Mouse (Mus musculus) cerebellum, postnatal 10 days (tissue): Measurements from ENCODE around the gene Wdr90.
A peak's percentile ranks its signal among the peaks of the same experiment; 100 is the strongest.

Experiments
- DNase-seq, 2 experiments: peaks; one replicate each; pipeline ENCODE4 v3.0.0; 2021; ENCODE audit warnings: mixed read lengths in 2 of 2

The Wdr90 gene

DNA sequence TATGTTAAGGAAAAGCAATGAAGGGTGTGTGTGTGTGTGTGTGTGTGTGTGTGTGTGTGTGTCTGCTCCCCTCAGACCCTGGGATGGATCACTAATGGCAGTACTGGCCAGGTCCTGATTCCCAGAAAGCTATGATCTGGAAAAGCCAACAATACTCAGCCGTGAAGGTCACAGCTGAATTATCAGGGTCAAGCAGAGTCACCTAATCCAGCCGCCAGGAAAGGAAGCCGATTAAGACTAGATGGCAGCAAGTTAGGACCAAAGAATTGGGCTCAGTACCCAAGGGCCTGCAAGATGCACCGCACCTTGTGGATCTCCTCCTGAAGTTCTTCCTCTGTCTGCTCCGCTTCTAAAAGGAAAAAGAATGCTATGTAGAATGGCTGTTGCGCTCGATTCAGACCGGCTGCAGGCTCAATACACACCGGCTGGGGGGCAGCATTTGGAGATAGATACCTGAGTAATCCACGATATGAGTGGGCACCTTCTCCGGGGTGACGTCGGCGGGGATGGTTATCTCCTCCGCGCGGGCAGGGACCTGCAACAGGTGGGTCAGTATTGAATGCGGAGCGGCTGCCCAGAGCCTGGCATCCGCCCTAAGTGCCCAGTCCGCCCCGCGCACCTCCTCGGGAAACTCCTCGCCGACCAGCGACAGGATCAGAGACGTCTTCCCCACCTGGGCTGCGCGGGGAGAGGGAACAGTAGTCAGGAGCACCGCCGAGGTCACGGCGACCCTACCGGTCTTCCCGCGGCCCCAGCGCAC, 17.5 kb downstream of the Wdr90 start:
- DNase-seq, result peak; percentile 51 to 72

DNA sequence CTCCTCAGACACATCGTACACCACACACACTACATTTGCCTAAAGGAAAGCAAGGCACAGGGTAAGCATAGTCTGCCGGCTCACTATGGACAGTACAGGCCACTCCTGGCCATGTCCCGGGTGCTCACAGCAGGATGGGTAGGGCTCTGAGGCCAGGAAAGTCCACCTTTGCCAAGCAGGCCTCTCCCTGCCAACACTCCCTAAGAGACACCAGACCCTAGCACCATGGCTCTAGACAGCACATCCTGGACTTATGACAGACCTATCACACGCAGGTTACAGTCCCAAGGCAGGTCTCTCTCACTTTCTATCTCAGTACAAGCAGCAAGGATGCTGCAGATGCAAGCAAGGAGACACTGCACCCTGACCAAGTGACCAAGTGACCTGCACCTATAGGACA, 18.2 kb downstream of the Wdr90 start:
- DNase-seq, result peak in 1 of 2 experiments; percentile 28

DNA sequence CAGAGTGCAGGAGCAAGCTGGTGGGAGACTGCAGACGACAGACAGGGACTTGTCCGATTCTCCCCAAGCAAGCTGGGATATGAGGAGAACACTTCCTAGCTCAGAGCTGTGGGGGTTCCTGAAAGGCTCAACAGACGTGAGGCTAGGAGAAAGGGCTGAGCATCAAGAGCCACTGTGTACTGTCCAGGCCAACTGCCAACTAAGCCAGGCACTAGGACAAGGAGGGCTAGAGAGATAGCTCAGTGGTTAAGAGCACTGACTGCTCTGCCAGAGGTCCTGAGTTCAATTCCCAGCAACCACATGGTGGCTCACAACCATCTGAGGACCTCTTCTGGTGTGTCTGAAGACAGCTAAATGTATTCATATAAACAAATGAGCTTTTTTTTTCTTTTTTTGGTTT, 18.8 kb downstream of the Wdr90 start:
- DNase-seq, result peak in 1 of 2 experiments; percentile 24

DNA sequence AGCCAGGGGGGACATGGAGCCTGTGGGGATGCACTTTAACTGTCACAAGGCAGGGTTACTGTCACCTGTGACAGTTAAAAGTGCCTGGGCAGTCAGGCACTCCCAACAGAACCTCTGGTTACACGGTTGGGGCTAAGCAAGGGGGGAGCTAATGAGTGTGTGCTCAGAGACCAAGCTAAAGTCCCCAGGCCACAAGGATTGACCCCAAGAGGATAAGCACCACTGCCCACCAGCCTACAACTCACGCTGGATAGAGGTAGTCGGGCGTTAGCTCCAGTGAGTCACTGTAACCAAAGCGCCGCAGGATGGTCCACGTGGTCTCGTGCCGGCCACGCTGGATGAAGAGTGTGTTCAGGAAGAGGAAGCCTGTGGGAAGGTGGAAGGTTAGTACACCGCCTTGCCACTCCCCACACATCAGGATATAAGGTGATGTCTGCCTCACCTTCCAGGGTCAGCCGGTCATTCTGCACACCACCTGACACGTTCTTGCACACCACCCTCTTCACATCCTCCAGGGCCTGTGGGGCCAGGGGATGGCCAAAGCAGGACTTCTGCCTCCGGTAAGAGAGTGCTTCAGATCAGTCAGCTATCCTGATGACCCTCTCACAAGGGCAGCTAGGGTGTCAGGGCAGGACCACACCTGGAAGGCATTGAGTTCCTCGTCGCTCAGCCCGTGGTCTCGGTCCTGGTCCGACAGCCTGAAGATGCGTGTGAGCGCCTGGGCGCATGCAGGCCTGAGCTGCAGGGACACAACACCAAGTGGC, 20.0 kb downstream of the Wdr90 start, which contains the start of gene Gm20683:
Gm20683 (minus strand) TSS at position 647 of the 764 bp plus-strand sequence.
- DNase-seq, result no peak

DNA sequence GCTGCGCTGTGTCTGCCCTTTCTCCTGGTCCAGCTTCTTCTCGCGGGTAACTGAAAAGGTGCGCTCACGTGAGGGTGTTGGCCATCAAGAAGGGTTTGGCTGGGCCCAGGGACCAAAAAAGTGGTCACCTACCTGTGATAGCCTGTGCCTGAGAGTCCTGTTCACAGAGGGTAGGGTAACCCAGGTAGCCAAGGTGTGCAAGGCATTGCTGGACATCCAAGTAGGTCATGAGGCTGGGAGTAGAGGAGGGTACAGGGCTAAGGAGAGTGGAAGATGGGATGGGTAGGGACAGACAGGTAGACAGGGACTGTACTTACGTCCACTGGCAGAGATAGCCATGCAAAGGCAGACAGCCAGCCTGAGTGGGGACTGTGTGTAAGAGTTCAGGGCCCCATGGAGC, 20.8 kb downstream of the Wdr90 start:
- no peak for DNase-seq

DNA sequence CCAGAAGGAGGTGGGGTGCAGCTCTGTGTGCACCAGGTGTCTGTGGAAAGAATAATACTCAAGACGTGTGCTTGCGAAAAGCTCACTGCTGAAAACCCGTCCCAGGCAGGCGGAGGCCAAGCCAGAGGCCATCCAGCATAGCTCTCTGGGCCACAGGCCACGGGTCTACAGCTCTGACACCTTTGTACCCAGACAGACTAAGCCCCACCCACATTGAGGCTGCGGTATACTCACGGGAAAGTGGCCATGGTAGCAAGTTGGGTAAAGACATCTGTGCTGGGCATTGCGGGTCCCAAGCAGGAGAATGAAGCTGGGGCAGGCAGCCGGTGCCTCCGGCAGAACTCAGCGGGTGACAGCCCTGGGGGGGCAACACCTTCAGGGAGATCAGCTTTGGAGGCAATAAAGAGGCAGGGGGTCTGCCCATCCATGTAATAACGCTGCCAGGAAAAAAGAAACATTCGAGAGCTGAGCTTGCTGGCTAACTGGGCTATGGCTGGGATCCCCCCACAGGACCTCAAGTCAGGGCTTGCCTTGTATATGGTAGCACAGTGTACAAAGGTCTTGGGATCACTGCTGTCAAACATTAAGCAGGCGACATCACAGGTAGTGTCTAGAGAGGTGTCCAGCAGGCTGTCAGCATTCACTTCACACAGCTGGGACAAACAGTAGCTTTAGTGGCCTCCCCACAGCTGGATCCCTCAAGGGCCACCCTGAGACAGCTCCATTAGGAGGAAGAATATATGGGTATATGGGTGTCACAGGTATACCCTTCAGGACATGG, 21.7 kb downstream of the Wdr90 start:
- peak in 1 of 2 experiments; percentile 33 for DNase-seq

DNA sequence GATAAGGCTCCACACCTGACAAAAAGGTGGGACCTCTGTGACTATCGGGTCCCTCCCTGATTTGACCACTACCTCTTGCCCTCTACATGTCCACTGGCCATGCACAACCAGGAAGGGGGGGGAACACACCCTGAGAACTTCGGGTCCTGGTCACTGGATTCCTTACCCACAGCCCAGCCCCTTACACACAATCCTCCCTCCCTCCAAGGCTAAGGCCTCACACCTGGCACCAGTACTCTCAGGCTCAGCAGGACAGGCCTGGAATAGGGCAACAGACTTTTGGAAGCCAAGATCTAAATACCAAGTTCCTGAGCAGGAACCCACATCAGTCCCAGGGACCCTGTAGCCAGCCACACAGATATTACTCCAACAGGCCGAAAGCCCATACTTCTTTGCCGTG, 22.4 kb downstream of the Wdr90 start:
- DNase-seq, result no peak

DNA sequence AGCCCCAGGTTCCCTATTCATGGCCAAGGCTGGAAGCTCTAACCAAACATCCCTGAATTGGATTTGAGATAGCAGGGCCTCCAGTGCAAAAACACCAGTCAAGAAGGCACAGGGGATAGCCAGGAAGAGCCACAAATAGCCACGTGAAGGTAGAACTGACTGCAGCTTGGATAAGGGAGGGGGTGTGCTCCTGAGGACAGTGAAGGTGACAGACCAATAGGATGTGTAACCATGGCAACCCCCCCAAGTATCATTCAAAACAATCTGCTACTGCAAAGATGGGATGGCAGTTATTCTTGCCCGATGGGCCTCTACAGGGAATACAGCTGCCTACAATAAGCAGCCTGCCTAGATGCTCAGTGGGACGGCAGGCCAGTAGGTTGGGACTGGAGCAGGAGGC, 23.8 kb downstream of the Wdr90 start:
- DNase-seq, result peak; percentile 44 to 53

DNA sequence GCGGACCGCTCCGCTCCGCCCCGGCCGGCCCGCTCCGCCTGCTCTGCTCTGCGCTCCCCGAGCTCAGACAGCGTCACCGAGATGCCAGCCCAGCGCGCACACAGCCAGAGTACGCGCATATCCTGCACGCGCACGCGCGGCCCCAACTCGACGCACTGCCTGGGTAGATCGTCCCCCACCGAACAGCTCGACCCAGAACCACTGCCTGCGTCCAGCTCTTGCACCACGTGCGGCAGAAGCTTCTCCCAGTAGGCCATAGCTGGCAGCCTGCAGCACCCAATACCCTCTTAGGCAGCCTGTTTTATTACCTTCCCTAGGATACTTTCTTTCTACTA, 24.3 kb downstream of the Wdr90 start, which contains the start of gene Rhbdl1:
Rhbdl1 (minus strand) TSS at position 220 of the 335 bp plus-strand sequence.
- DNase-seq, result peak; percentile 91 to 92

DNA sequence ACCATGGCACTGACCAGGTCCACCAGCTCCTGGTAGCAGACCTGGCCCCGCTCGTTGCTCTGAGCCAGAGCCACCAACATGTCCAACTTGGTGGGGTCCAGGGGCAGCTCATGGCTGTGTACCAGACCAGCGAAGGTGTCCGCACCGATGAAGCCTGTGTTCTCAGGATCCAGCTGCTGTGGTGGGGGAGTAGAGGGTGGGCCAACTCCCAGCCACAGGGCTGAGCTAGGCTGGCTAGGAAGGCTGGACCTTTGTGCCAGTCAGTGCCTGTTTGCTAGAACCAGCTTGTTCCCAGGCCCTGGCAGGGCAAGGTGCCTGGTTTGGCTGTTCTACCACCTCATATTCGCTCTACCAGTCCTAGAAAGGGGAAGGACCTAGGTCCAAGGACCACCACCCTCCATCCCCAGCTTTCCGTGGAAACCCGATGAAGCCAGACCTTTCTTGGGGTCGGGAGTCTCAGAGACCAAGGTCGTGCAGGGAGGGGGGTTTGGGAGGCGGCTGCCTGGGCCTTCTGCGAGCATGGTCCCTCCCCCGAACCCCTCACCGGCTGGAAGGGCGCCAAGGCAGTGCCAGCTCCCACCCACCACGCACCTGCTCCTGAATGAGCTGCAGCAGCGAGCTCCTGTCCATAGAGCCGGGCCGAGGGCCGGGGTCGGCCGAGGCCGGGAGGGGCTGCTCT, 24.8 kb downstream of the Wdr90 start:
- peak in 1 of 2 experiments; percentile 59 for DNase-seq

DNA sequence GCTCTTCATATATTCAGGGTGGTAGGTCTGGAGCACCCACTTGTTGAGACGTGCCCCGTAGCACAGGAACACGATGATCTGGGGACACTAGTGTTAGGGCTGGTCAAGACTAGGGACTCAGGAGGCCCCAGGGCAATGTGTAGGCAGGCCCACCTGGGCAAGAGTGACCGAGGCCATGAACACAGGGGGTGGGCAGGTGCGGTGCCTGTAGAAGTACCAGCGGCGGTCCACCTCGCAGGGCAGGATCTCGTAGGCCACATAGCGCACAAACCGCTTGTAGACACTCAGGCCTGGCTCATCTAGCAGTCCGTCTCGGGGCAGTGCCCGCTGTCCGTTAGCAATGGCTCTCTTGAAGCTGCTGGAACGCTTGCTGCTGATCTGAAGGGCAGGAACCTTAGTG, 25.5 kb downstream of the Wdr90 start:
- peak in 1 of 2 experiments; percentile 33 for DNase-seq

DNA sequence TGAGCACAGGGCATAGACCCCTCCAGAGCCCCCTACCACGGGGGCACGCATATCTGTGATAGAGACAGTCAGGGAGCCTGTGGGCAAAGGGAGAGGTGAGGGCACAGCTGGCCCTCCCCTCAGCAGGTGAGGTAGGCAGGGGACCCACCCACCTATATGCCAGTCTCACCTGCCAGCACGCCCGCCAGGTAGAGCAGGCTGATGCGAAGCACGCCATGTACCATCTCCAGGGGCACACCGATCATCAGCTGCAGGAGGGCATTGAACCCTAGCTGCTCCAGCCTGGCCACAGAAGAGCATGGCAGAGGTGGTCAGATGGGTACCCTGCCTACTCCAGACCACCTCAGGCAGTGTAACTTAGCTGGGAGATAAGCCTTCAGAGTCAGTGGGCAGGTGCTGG, 26.0 kb downstream of the Wdr90 start:
- no peak for DNase-seq

DNA sequence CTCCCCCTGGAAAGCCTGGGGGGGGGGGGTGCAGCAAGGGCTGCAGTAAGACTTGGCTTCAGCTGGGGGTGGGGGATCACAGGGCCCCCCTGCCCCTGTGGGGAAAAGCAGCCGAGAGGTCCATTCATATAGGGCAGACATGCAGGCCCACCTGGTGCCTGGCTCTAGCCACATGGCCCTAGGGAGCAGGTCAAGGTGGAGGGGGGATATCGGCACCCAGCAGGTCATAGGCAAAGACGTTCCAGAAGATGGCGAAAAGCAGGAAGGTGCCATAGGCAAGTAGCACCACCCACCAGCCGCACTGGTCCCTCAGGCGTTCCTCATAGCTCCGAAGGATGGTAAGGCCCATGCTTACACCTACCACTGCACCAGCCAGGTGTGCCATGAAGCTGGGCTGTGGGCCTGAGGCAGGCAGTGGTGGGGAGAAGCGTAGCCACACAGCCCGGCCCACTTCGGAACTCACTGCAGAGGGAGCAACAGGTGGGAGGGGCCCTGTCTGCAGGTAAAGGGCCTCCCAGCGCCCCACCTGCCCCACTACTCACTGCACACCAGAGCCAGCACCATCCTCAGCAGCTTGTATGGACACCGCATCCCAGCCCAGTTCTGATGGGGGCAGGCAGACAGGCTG, 26.6 kb downstream of the Wdr90 start:
- peak in 1 of 2 experiments; percentile 52 for DNase-seq

DNA sequence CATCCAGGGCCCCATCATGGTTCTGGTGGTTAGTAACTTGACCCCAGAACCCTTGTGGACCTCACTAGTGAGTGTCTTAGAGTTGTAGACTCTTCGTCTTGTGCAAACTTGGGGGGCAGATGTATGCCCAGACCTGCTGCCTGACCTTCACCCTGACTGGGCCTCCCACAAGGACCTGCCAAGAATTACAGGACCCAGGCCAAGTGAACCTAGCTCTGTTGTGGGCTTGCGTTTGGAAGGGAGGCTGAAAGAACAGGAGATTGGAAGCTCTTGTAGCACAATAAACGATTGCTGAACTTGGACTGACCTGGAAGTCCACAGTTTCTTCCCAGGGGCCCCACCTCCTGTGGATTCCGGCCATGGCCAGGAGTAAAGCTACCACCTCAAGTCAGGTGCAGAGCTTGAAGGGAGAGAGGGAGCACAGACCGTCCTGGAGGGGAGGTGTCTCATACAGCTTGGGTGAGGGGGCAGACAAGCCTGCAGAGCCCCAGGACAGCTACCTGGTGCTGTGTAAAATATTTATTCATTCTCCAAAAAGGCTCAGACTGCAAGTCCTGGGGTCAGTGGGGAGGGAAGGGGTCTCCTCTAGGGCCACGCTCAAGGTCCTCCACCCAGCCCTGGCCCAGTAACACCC, 27.2 kb downstream of the Wdr90 start:
- DNase-seq, result peak in 1 of 2 experiments; percentile 44

DNA sequence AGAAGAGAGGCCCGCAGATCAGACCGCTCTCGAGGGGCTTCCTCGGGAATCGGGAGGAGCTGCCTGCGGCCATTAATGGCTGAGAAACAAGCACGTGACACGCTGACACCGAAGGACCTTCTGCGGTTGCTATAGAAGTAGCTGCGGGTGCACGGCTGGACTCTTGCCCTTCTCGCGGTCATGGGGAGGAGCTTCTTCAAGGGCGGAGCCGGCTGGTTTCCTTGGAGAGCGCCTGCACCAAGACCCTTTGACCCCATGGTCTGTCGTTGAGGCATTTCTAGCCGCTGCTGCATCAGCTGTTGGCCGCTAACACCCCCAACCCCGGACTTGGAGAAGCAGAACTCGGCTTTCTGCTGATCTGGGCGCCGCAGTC, 28.0 kb downstream of the Wdr90 start, which contains the start of gene Stub1:
Stub1 (minus strand) TSS at position 114 of the 373 bp plus-strand sequence.
- DNase-seq, result peak; percentile 94 to 95

DNA sequence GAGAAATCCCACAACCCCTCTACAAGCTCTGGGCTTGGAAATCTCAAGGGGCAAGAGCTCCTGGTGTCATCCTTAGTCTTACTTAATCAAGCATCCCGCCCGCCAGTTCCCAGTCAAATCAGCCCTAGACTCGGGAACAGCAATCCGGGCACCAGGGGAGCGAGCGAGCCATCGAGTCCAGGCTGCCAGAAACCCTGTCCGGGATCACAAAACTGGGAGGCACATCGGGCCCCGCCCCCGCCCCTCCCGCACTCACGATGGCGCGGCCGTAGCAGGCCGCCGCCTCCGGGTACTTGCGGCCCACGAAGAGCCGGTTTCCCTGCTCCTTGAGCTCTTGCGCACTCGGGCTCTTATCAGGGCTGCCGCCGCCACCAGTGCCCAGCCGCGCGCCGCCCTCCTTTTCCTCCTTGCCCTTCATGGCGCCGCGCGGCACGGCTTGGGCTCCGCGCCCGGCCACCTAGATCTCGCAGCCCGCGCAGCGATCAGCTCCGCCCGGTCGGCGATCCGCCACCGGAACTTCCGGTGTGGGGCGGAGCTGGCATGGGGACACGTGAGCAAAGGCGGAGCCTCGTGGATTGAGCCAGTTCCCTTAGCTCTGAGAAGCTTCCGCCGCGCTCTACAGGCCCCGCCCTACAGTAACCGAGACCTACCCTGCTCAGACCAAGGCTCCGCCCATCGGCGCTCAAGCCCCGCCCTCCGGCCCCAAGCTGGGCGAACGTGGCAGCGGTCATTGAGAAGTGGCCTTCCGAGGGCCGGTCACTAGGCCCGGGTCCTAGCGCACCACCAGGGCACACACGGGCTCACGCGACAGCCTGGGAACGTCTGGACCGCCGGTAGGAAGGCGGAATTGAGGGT, 28.6 kb downstream of the Wdr90 start:
- peak; percentile 100 for DNase-seq

DNA sequence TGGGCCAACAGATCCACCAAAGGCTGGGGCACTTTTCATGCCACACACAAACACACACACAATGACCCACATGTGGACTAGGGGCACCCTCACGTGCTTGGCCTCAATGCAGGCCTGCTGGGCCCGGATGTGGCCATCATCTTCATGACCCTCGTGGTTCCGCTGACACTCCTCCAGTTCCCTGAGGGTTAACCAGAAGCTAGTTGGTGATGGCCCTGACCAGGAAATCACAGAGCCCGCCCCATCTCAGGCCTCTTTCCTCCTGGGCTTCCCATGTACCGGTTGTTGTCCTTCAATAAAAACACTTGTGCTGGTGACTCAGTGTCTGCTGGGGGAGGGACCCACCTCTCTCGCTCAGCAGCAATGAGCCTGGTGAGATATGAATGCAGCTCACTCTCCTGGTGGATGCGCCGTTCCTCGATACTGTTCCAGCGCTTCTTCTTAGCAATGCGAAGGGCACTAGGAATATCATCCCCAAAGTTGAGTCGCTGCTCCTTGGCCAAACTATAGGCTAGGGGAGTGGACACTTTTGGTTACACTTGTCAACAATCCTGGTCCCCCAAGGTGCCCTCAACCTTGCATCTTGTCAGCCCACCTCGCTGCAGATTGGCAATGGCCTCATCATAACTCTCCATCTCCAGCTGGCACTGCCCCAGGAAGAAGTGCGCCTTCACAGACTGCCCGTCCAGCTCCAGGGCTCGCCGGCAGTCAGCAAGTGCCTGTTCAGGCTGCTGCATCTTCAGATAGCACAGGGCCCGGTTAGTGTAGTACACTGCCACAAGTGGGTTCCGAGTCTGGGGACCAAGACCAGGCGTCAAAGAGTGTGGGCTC, 29.6 kb downstream of the Wdr90 start:
- DNase-seq, result peak; percentile 71 to 74

DNA sequence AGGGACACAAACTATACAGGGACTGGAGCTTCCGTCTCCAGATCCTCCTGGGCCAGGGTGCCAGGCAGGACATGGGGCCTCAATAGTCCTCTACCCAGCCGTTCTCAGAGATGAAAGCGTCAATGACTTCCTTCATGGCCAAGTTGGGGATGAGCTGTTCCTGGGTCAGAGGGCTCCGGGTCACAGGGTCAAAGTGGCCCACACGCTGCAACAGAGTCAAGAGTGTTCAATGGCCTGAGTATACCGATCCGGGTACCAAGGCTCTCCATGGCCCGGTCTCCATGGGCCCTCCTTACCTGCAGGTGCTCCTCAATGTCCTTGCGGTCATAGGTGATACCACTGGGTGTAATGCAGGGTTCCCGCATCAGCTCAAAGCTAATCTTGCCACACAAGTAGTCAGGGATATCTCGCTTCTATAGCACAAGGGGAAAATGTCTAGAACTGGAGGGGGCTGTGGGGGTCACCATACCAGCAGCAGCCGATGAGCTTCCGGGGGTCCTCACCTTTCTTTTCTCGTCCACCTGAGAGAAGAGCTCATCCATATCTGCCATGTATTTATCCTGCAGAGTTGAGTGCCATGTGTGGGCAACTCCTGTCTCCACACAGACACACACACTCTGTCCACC, 30.4 kb downstream of the Wdr90 start:
- no peak for DNase-seq

DNA sequence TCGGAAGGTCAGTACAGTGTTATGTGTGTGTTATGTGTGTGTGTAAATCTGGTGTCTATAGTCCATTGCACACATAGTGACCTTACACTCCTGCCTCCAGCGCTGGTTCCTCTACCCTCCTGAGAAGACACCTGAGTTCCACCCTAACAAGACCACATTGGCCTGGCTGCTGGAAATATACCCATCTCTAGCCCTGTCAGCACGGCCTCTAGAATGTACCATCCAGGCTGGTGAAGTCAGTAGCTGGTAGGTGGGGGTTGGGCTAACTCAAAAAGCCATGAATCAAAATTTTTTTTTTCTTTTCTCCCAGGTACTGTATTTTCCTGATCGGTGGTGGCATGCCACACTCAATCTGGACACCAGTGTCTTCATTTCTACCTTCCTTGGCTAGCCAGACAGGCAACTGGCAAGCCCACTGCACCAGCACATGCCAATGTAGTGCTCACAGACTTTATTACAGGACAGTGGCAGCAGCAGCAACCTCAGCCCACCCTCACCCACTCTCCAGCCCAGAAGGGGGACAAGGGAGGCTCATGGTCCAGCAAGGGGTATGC, 31.0 kb downstream of the Wdr90 start:
- no peak for DNase-seq
